Mouse (Mus musculus) MEL (cell line): ENCODE data around the gene Rbm25. TPM values are rescaled to one million over a fixed set of nuclear protein-coding genes. Genes with fewer than 3 reads are reported as not detected.

ENCODE experiments used
- DNase-seq: peaks from one replicate; pipeline ENCODE4 v3.0.0; 2011; ENCODE audit warnings: low read depth, low spot score
- H3K27ac ChIP-seq: 2 replicates; pipeline ENCODE4 v1.5.1; 2012; ENCODE audit warnings: low read depth, mild to moderate bottlenecking, control low read depth, low read length, moderate library complexity; ENCODE audit not compliant: control insufficient read depth
- H3K27me3 ChIP-seq, 2 experiments: fragments of 150-350 bp in 1 of 2; sonication (generic) in 1 of 2; 2 replicates each; pipeline ENCODE4 v1.6.1; 2012; ENCODE audit warnings: low read length in 2 of 2, mild to moderate bottlenecking in 2 of 2, improper control_type of control experiment in 1 of 2, moderate library complexity in 1 of 2; ENCODE audit not compliant: insufficient read depth in 2 of 2, control insufficient read depth in 1 of 2
- H3K36me3 ChIP-seq, 2 experiments: 2 replicates each; pipeline ENCODE4 v1.6.1; 2012 to 2014; ENCODE audit warnings: low read length in 2 of 2, improper control_type of control experiment in 1 of 2, inconsistent platforms in 1 of 2, mild to moderate bottlenecking in 1 of 2; ENCODE audit not compliant: insufficient read depth in 2 of 2, control insufficient read depth in 1 of 2
- H3K4me1 ChIP-seq, 2 experiments: fragments of 150-350 bp in 1 of 2; sonication (generic) in 1 of 2; 2 replicates each; pipeline ENCODE4 v1.6.1; 2012; ENCODE audit warnings: low read length in 2 of 2, improper control_type of control experiment in 1 of 2, mild to moderate bottlenecking in 1 of 2; ENCODE audit not compliant: insufficient read depth in 2 of 2, control insufficient read depth in 1 of 2
- H3K4me3 ChIP-seq, 2 experiments: fragments of 150-350 bp in 1 of 2; sonication (generic) in 1 of 2; 2 replicates each; pipeline ENCODE4 v1.5.1; 2012; ENCODE audit warnings: low read depth in 2 of 2, low read length in 2 of 2, mild to moderate bottlenecking in 2 of 2, moderate library complexity in 2 of 2, control low read depth in 1 of 2, improper control_type of control experiment in 1 of 2; ENCODE audit not compliant: control insufficient read depth in 1 of 2, insufficient read depth in 1 of 2
- H3K79me2 ChIP-seq: 2 replicates; pipeline ENCODE4 v1.6.1; 2012; ENCODE audit warnings: mild to moderate bottlenecking, low read length, moderate library complexity; ENCODE audit not compliant: control insufficient read depth, poor library complexity, insufficient read depth
- H3K9ac ChIP-seq: 2 replicates; pipeline ENCODE4 v1.6.1; 2012; ENCODE audit warnings: low read depth, mild to moderate bottlenecking, control low read depth, low read length, moderate library complexity; ENCODE audit not compliant: control insufficient read depth, poor library complexity, severe bottlenecking
- H3K9me3 ChIP-seq: fragments of 150-350 bp; sonication (generic); replicated peaks from 2 replicates; pipeline ENCODE4 v1.6.1; 2012; ENCODE audit warnings: mild to moderate bottlenecking, low read length, improper control_type of control experiment, moderate library complexity; ENCODE audit not compliant: insufficient read depth
- CHD1 ChIP-seq: IDR thresholded peaks from 2 replicates; pipeline ENCODE4 v1.6.1; 2012; ENCODE audit warnings: low read depth, mild to moderate bottlenecking, inconsistent platforms, low read length, improper control_type of control experiment
- CHD2 ChIP-seq: IDR thresholded peaks from 2 replicates; pipeline ENCODE4 v1.6.1; 2011; ENCODE audit warnings: low read length, improper control_type of control experiment
- CTCF ChIP-seq, 3 experiments: IDR thresholded peaks in 2 of 3; conservative IDR thresholded peaks in 1 of 3; 2 replicates each; pipeline ENCODE4 v1.5.1; 2011 to 2012; ENCODE audit warnings: low read length in 3 of 3, low read depth in 2 of 3, mild to moderate bottlenecking in 2 of 3, improper control_type of control experiment in 1 of 3, inconsistent platforms in 1 of 3, mixed read lengths in 1 of 3, moderate library complexity in 1 of 3; ENCODE audit not compliant: control insufficient read depth in 1 of 3, insufficient read depth in 1 of 3, poor library complexity in 1 of 3, severe bottlenecking in 1 of 3
- ELF1 ChIP-seq: IDR thresholded peaks from 2 replicates; pipeline ENCODE4 v1.6.1; 2014; ENCODE audit warnings: low read depth, mild to moderate bottlenecking, inconsistent platforms, low read length, improper control_type of control experiment, moderate library complexity
- HCFC1 ChIP-seq: IDR thresholded peaks from 2 replicates; pipeline ENCODE4 v1.6.1; 2012; ENCODE audit warnings: low read depth, mild to moderate bottlenecking, inconsistent platforms, low read length, improper control_type of control experiment, moderate library complexity
- KAT2A ChIP-seq: conservative IDR thresholded peaks from 2 replicates; pipeline ENCODE4 v1.6.1; 2012; ENCODE audit warnings: low read depth, low read length, improper control_type of control experiment, inconsistent platforms
- MAFK ChIP-seq: IDR thresholded peaks from 2 replicates; pipeline ENCODE4 v1.6.1; 2011; ENCODE audit warnings: low read depth, mild to moderate bottlenecking, low read length, improper control_type of control experiment, borderline replicate concordance
- MEF2A ChIP-seq: IDR thresholded peaks from 2 replicates; pipeline ENCODE4 v1.6.1; 2014; ENCODE audit warnings: low read depth, mild to moderate bottlenecking, inconsistent platforms, low read length, improper control_type of control experiment; ENCODE audit not compliant: poor library complexity, insufficient replicate concordance, severe bottlenecking; ENCODE audit errors: extremely low read depth
- MYB ChIP-seq: IDR thresholded peaks from 2 replicates; pipeline ENCODE4 v1.6.1; 2011; ENCODE audit warnings: mild to moderate bottlenecking, low read depth, low read length, improper control_type of control experiment
- MYC ChIP-seq: IDR thresholded peaks from 2 replicates; pipeline ENCODE4 v1.6.1; 2011; ENCODE audit warnings: low read depth, mild to moderate bottlenecking, low read length, improper control_type of control experiment, moderate library complexity
- NRF1 ChIP-seq: IDR thresholded peaks from 2 replicates; pipeline ENCODE4 v1.6.1; 2014; ENCODE audit warnings: low read depth, mild to moderate bottlenecking, inconsistent platforms, low read length, improper control_type of control experiment, moderate library complexity; ENCODE audit not compliant: poor library complexity, insufficient read depth, severe bottlenecking
- RAD21 ChIP-seq: IDR thresholded peaks from 2 replicates; pipeline ENCODE4 v1.6.1; 2011; ENCODE audit warnings: mild to moderate bottlenecking, low read depth, low read length, improper control_type of control experiment
- RCOR1 ChIP-seq: IDR thresholded peaks from 2 replicates; pipeline ENCODE4 v1.6.1; 2012; ENCODE audit warnings: low read depth, mild to moderate bottlenecking, inconsistent platforms, low read length, improper control_type of control experiment
- SMC3 ChIP-seq: IDR thresholded peaks from 2 replicates; pipeline ENCODE4 v1.6.1; 2011; ENCODE audit warnings: low read depth, low read length, improper control_type of control experiment
- USF1 ChIP-seq: IDR thresholded peaks from 2 replicates; pipeline ENCODE4 v1.6.1; 2014; ENCODE audit warnings: low read depth, mild to moderate bottlenecking, inconsistent platforms, low read length, improper control_type of control experiment, moderate library complexity
- ZMIZ1 ChIP-seq: IDR thresholded peaks from 2 replicates; pipeline ENCODE4 v1.6.1; 2012; ENCODE audit warnings: low read depth, mild to moderate bottlenecking, inconsistent platforms, low read length, improper control_type of control experiment, moderate library complexity
- polyA plus RNA-seq, 2 experiments: library from polyadenylated mRNA; stranded (reverse) in 1 of 2; unstranded in 1 of 2; fragments of >175 nt in 1 of 2; fragments of >200 nt in 1 of 2; gene quantifications; 2 replicates each; pipeline versions ENCODE4 v1.2.1 to v1.2.4; 2012; ENCODE audit warnings: low replicate concordance in 2 of 2, low read depth in 1 of 2; ENCODE audit not compliant: insufficient read length in 2 of 2, insufficient read depth in 1 of 2, missing spikeins in 1 of 2
- total RNA-seq: library from RNA; depleted of rRNA; stranded (reverse); fragments of 300-350 nt; gene quantifications from 2 replicates; pipeline ENCODE4 v1.2.3, GENCODE M21; 2012

The Rbm25 gene
- total and polyA plus RNA-seq, 3 experiments, result 77.3 to 375 (median 124) TPM

DNA sequence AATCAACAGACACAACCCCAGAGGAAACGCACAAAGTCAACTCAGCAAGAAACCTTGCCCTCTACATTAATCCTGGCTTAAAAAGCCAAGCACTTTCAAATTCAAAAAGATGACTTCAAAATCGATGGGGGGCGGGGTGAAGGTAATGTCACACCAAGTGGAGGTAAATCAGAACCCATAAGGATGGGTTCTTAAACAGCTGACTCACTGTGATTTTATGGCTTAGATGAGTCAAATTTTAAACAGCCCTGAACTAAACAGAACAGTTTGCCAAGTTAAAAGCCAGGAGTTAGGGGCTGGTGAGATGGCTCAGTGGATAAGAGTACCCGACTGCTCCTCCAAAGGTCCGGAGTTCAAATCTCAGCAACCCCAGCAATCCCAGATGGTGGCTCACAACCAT lies 44.4 kb upstream of the Rbm25 start:
- H3K27ac ChIP-seq, result no peak overlapping the region
- no peaks in the 10 kb centered on the region for H3K4me1 ChIP-seq
- no peaks in the 10 kb centered on the region for H3K9me3 ChIP-seq
- H3K9ac ChIP-seq, result no peak overlapping the region
- H3K27me3 ChIP-seq, result no peaks in the 10 kb centered on the region
- no peaks in the 10 kb centered on the region for H3K79me2 ChIP-seq
- TF ChIP-seq ZMIZ1, result no peak
- TF ChIP-seq MEF2A, result no peak
- no peak for TF ChIP-seq CHD2
- TF ChIP-seq USF1, result no peak
- no peak for TF ChIP-seq HCFC1
- TF ChIP-seq NRF1, result no peak
- TF ChIP-seq KAT2A, result no peak
- TF ChIP-seq, all 39 proteins: peak for 0
- no peak for DNase-seq
- no peak overlapping the region for H3K4me3 ChIP-seq
- H3K36me3 ChIP-seq, result peaks cover 0 to 3% of the 10 kb centered on the region in 2 experiments; a peak in 1 of 4 replicates

DNA sequence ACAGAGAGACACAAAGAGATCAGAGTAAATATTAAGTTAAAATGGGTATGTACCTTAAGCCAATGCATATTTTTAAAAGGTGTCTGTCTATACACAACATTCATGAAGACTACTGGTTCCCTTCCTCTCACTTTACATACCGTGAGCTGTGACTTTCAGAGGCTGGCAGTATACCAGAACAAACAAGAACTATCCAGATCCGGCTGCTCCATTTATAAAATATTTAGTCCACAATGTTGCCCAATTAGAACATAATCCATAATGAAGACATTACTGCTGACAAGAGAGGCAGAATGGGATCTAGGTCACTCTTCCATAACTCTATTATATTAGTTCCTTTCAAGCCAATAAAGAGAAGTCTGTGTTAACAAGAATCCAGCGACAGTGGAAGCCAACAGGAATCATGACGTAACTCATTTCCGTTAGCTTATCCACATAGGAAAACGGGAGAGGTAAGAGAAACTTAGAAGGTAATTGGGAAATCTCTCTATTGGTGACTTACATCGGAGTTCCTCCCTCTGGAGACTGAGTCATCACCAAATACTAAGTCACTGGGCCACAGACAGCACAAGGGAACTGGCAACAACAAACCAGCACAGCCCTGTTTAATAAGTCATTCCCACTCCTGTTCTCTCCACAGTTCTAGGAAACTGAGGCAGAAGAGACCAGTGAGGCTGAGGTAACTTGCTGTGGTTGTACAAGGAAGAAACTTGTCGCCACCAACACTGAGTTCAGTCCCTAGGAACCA lies 39.1 kb upstream of the Rbm25 start:
- H3K27me3 ChIP-seq, result no peaks in the 10 kb centered on the region
- no peaks in the 10 kb centered on the region for H3K9me3 ChIP-seq
- H3K79me2 ChIP-seq, result no peaks in the 10 kb centered on the region
- H3K9ac ChIP-seq, result no peak overlapping the region
- no peak for DNase-seq
- H3K4me3 ChIP-seq, result no peak overlapping the region
- peaks cover 2 to 4% of the 10 kb centered on the region in 2 experiments; a peak in 2 of 4 replicates for H3K4me1 ChIP-seq
- peaks cover 3 to 6% of the 10 kb centered on the region in 2 experiments; a peak in 3 of 4 replicates for H3K36me3 ChIP-seq
- TF ChIP-seq MYB, result no peak
- no peak for TF ChIP-seq ELF1
- TF ChIP-seq NRF1, result no peak
- TF ChIP-seq CHD1, result no peak
- TF ChIP-seq ZMIZ1, result no peak
- TF ChIP-seq CTCF (IDR thresholded peaks at IDR 0.05 in 2 of 3, conservative IDR thresholded peaks at IDR 0.05 in 1 of 3; ENCODE audit: control insufficient read depth in 1 of 3, insufficient read depth in 1 of 3, low read depth in 2 of 3, low read length in 3 of 3, poor library complexity in 1 of 3, severe bottlenecking in 1 of 3), result no peak
- TF ChIP-seq MYC, result no peak
- TF ChIP-seq SMC3, result no peak
- TF ChIP-seq RCOR1, result no peak
- TF ChIP-seq MAFK, result no peak
- TF ChIP-seq RAD21, result no peak
- no peak overlapping the region for H3K27ac ChIP-seq
